Mouse (Mus musculus) midbrain, embryonic 14.5 days (tissue): ENCODE results near the gene 4933415A04Rik. TPM values are rescaled to one million over a fixed set of nuclear protein-coding genes. Genes with fewer than 3 reads are reported as not detected.

Experiments
- ATAC-seq: fragments of 200-750 bp; cut with Nextera tagmentation; 2 replicates; pipeline ENCODE4 v1.8.0; 2017; ENCODE audit warnings: moderate number of reproducible peaks, moderate library complexity; ENCODE audit not compliant: low FRiP score, low TSS enrichment
- DNase-seq: peaks from one replicate; pipeline ENCODE4 v3.0.0-alpha.2; 2015
- H3K27ac ChIP-seq: fragments of 300-500 bp; sonication (generic); replicated peaks from 2 replicates; pipeline ENCODE4 v1.5.1; 2014; ENCODE audit warnings: mild to moderate bottlenecking, low read depth, low read length, moderate library complexity
- H3K27me3 ChIP-seq: fragments of 300-500 bp; sonication (generic); 2 replicates; pipeline ENCODE4 v1.6.1; 2014; ENCODE audit warnings: low read length, control low read depth, mixed read lengths; ENCODE audit not compliant: control insufficient read depth, insufficient read depth
- H3K36me3 ChIP-seq: fragments of 300-500 bp; sonication (generic); 2 replicates; pipeline ENCODE4 v1.6.1; 2014; ENCODE audit warnings: low read length, control low read depth; ENCODE audit not compliant: control insufficient read depth, insufficient read depth
- H3K4me1 ChIP-seq: fragments of 300-500 bp; sonication (generic); 2 replicates; pipeline ENCODE4 v1.6.1; 2014; ENCODE audit warnings: mild to moderate bottlenecking, antibody characterized with exemption, low read length, control low read depth; ENCODE audit not compliant: control insufficient read depth, insufficient read depth
- H3K4me2 ChIP-seq: fragments of 300-500 bp; sonication (generic); 2 replicates; pipeline ENCODE4 v1.6.1; 2014; ENCODE audit warnings: mild to moderate bottlenecking, low read length, moderate library complexity
- H3K4me3 ChIP-seq: fragments of 300-500 bp; sonication (generic); replicated peaks from 2 replicates; pipeline ENCODE4 v1.5.1; 2014; ENCODE audit warnings: low read depth, low read length
- H3K9ac ChIP-seq: fragments of 300-500 bp; sonication (generic); replicated peaks from 2 replicates; pipeline ENCODE4 v1.6.1; 2014; ENCODE audit warnings: mild to moderate bottlenecking, low read length, moderate library complexity
- H3K9me3 ChIP-seq: fragments of 300-500 bp; sonication (generic); 2 replicates; pipeline ENCODE4 v1.6.1; 2016; ENCODE audit warnings: low read length, control low read depth, mixed read lengths; ENCODE audit not compliant: control insufficient read depth
- WGBS: fragments of 180-500 bp; shearing (Covaris S2); extraction: QIAGEN DNeasy Blood & Tissue Kit; methylation state at CpG from one replicate; pipeline ENCODE4 v1.1.7; 2014; 5-methylcytosine and 5-hydroxymethylcytosine counted together
- polyA plus RNA-seq: library from polyadenylated mRNA; unstranded; fragments of >200 nt; fragmentation: Nextera tagmentation; extraction: Ambion mirVana; gene quantifications from 2 replicates; pipeline ENCODE4 v1.2.1, GENCODE M21; 2014

The 4933415A04Rik gene
- polyA plus RNA-seq, 1 experiment from 2014 or later, result 3.9 TPM

DNA sequence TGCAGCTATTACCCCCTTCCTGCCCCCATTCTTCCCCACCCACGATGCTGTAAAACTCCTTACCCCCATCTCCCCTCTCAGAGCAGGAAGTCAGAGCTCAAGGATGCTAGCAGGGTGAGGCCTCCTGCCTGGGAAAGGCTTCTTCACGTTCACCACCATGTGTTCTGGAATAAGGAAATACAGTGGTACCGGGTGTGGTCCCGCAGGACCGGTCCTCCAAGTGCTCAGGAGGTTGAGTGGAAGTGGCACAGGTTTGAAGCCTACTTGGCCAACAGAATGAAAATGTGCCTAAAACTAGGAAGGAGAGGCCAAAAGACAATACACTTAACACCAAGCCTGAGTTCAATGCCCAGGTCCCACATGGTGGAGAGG, 23.8 kb downstream of the 4933415A04Rik start:
- DNase-seq (no peak), ATAC-seq (no peak)
- H3K4me2 ChIP-seq, result no peak overlapping the region
- no peaks in the 10 kb centered on the region for H3K9me3 ChIP-seq
- H3K27me3 ChIP-seq, result no peaks in the 10 kb centered on the region
- H3K4me1 ChIP-seq, result peaks cover 6% of the 10 kb centered on the region
- H3K4me3 ChIP-seq, result no peak overlapping the region
- WGBS, result 83% methylated on average over 5 of the region's 5 CpGs
- H3K36me3 ChIP-seq, result no peaks in the 10 kb centered on the region
- H3K27ac ChIP-seq, result no peak overlapping the region
- no peak overlapping the region for H3K9ac ChIP-seq

DNA sequence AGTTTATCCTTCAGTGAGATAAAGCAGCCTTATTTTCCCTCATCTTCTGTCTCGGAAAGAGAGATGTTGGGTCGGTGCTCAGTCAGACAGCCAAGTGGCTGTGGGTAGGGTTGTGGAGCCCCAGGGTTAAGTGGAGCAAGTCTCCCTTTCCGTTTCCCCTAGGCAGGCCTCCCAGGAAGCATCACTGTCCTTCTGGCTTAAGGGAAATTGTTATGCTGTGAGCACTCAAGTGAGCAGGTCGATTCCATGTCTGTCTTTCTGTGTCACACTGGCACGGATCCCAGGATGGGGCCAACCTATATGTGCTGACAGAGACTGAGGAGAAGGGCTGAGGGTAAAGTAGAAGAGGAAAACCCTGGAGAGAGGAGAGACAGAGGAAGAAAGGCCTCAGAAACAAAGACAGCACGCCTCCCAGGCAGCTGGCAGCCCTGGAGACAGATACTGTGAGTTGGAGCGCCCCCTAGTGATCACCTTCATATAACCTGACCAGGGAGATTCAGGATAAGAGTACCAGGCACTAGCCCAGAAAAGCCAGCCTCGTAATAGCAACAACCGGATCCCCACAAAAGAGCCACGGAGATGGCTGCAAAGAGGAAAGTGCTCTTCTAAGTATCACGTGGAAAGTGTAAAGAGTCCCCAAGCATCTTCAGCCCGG, 26.1 kb downstream of the 4933415A04Rik start:
- no peaks in the 10 kb centered on the region for H3K36me3 ChIP-seq
- H3K9me3 ChIP-seq, result no peaks in the 10 kb centered on the region
- H3K4me1 ChIP-seq, result peaks cover 9% of the 10 kb centered on the region
- no peaks in the 10 kb centered on the region for H3K27me3 ChIP-seq
- no peak overlapping the region for H3K4me3 ChIP-seq
- H3K9ac ChIP-seq, result peak overlapping the region; percentile 34; the same call in 1 of the 2 replicates
- DNase-seq (peak; percentile 94), ATAC-seq (peak; percentile 82; the same call in 1 of the 2 replicates)
- H3K4me2 ChIP-seq, result no peak overlapping the region
- 22% methylated on average over 12 of the region's 12 CpGs for WGBS
- H3K27ac ChIP-seq, result peak overlapping the region; percentile 81

DNA sequence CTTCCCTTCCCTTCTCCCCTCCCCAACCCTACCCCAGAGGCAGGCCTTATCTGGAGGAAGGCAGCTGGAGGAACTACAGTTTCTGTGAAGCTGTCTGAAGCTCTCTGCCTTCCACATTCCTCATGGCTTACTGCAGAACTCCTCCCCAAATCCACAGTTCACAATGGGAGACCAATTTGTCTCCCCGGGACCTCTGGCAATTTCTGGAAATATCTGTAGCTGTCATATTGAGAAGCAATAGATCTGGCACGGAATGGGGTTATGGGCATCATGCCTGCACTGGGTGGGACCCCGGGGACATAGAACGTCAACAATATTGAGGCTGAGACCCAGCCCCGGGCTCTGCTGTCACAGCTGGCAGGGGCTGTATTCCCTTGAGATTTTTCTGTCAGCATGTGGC, 31.1 kb downstream of the 4933415A04Rik start:
- Histone ChIP-seq H3K27ac (0 out of 2 replicates have a peak overlapping the region, but pooled peaks have one; percentile 32), H3K36me3 (no peaks in the 10 kb centered on the region), H3K27me3 (no peaks in the 10 kb centered on the region), H3K9me3 (no peaks in the 10 kb centered on the region), H3K4me3 (no peak overlapping the region), H3K4me2 (no peak overlapping the region), H3K9ac (no peak overlapping the region), H3K4me1 (peaks cover 14% of the 10 kb centered on the region)
- 33% methylated on average over 5 of the region's 5 CpGs for WGBS
- DNase-seq (peak; percentile 55), ATAC-seq (no peak; the same call in 1 of the 2 replicates)

DNA sequence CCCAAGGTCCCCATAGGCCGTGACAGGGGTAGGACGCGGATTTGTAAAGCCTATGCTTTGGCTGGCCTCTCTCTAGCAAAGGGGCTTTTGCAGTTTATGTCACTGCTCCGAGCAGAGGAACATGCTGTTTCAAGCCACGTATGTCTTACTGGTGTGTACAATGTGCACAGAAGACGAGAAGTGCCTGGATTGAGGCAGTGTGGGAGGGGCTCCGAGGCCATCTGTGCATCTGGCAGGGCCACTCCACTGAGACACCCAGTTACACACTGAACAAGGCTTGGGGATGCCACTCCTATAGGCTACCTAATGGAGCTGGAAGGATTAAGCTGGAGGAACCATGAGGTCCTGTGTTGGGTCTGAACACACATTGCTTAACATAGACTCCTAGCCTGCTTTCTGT, 31.6 kb downstream of the 4933415A04Rik start:
- H3K9me3 ChIP-seq, result no peaks in the 10 kb centered on the region
- no peak overlapping the region for H3K9ac ChIP-seq
- H3K36me3 ChIP-seq, result no peaks in the 10 kb centered on the region
- no peak overlapping the region for H3K4me2 ChIP-seq
- WGBS, result 43% methylated on average over 7 of the region's 7 CpGs
- no peaks in the 10 kb centered on the region for H3K27me3 ChIP-seq
- peak; percentile 44; the same call in 1 of the 2 replicates for ATAC-seq
- H3K4me3 ChIP-seq, result no peak overlapping the region
- H3K27ac ChIP-seq, result no peak overlapping the region; the same call in 1 of the 2 replicates
- DNase-seq, result peak; percentile 9
- H3K4me1 ChIP-seq, result peaks cover 10% of the 10 kb centered on the region; the same call in 1 of the 2 replicates

DNA sequence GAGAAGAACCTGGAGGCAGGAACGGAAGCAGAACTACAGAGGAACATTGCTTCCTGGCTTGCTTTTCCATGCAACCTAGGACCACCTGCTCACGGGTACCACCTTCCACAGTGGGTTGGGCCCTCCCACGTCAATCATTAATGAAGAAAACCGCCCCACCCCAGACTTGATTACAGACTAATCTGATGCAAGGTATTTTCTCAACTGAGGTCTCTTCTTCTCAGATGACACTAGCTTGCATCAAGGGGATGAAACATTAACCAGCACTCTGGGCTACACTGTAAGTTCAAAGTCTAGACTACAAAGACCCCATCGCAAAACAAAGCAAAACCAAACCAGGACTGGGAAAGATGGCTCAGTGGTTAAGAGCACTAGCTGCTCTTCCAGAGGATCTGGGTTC, 34.9 kb downstream of the 4933415A04Rik start:
- no peaks in the 10 kb centered on the region for H3K27me3 ChIP-seq
- no peak overlapping the region for H3K27ac ChIP-seq
- no peak overlapping the region for H3K9ac ChIP-seq
- peaks cover 19% of the 10 kb centered on the region for H3K4me1 ChIP-seq
- H3K4me3 ChIP-seq, result no peak overlapping the region
- 91% methylated on average over 5 of the region's 5 CpGs for WGBS
- H3K36me3 ChIP-seq, result no peaks in the 10 kb centered on the region
- no peak for DNase-seq
- ATAC-seq, result no peak
- H3K9me3 ChIP-seq, result no peaks in the 10 kb centered on the region
- H3K4me2 ChIP-seq, result no peak overlapping the region

DNA sequence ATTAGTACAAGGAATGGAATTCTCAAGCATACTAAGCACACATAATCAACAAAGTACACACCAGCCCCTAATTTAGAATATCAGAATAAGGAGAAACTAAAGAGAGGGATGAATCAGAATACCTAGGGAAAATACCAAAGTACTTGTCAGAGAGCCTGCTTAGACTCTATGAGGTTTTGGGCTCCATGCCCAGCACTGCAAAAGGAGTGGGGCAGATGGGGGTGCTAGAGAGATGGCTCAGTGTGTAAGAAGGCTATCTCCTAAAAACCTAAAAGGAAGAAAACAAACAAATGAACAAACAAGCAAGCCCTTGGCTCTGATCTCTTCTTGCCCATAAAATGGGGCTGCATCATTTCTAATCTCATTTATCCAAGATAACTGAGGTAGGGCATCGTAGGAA, 37.5 kb downstream of the 4933415A04Rik start:
- no peak for DNase-seq

DNA sequence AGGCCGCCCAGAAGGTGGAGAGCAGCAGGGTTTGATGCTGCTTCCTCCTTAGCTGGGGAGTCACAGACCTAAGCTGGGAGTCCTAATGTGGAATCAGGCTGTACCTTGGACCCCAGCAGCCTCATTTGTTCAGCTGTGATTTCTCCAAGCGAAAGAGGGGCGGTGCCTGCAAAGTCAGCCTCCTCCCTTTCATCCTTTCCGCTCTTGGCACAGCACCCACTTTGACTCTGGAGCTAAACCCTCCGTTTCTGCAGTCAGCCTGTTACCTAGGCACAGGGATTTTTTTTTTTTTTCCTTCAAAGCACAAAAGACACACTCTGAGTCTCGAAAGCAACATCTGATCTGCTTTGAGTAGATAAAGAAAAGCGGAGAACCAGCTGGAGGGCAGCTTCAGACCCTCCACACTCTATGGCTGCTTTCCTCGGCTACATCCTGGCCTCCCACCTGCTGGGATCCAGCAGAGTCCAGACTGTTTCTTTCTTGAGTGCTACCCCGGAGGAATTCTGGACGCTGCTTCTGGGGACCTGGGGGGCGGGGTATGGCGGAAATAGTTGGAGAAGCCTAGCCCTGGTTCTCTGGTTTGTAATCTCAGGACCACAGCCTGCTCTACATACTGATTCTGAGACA, 39.6 kb downstream of the 4933415A04Rik start:
- Histone ChIP-seq H3K36me3 (no peaks in the 10 kb centered on the region), H3K9me3 (no peaks in the 10 kb centered on the region), H3K4me2 (peak overlapping the region; percentile 42), H3K4me1 (peaks cover 15% of the 10 kb centered on the region), H3K9ac (no peak overlapping the region; the same call in 1 of the 2 replicates), H3K4me3 (no peak overlapping the region), H3K27me3 (no peaks in the 10 kb centered on the region), H3K27ac (peak overlapping the region; percentile 50; the same call in 1 of the 2 replicates)
- DNase-seq, result peak; percentile 68
- 5% methylated on average over 12 of the region's 12 CpGs for WGBS
- no peak; the same call in 1 of the 2 replicates for ATAC-seq

More for the DNA sequence above, 37.5 kb downstream of the 4933415A04Rik start:
- Histone ChIP-seq H3K4me3 (no peak overlapping the region), H3K4me1 (peaks cover 15% of the 10 kb centered on the region), H3K9ac (no peak overlapping the region), H3K27me3 (no peaks in the 10 kb centered on the region), H3K4me2 (no peak overlapping the region), H3K9me3 (no peaks in the 10 kb centered on the region), H3K36me3 (no peaks in the 10 kb centered on the region), H3K27ac (no peak overlapping the region)
- no peak for ATAC-seq
- 97% methylated on average over 1 of the region's 1 CpGs for WGBS

DNA sequence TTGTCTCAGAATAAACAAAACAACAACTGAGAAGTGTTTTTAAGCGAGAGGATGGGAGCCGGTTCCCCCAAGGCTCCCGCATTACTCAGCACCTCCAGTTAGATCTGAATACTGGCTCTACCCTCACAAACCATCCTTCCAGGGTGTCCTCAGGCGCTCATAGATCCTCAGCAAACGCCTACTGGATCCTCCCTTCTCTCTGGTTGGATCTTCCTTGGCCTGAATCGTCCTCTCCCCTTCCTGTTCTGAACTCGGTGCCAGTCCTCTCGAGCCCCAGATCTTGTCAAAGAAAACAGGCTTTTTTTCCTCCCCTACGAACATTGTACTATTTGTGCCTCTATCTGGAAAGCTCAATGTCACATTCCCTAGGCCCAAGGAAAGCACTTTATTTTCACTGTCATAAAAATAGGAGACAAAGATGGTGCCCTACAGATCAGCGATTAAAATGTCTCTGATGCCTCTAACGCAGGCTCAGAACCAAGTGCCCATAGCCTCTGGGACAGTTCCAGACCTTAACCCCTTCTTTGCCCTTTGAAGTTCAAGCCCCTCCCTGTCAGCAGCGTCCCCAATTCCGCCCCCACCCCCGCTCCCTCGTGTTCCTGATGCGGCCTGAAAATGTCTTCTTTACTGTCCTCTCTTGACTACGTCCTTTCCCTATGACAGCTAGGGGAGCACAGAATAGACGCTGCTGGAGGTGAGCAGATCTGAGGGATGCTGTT, 40.2 kb downstream of the 4933415A04Rik start:
- ATAC-seq (no peak), DNase-seq (peak; percentile 19)
- Histone ChIP-seq H3K27me3 (no peaks in the 10 kb centered on the region), H3K4me3 (no peak overlapping the region), H3K9ac (no peak overlapping the region), H3K4me1 (peaks cover 15% of the 10 kb centered on the region), H3K36me3 (no peaks in the 10 kb centered on the region), H3K4me2 (peak overlapping the region; percentile 42), H3K9me3 (no peaks in the 10 kb centered on the region), H3K27ac (peak overlapping the region; percentile 50; the same call in 1 of the 2 replicates)
- 31% methylated on average over 18 of the region's 18 CpGs for WGBS
